Mouse (Mus musculus): ENCODE measurements around the gene Trpm4. TPM values are rescaled to one million over a fixed set of nuclear protein-coding genes. Genes with fewer than 3 reads are reported as not detected.
A peak's percentile ranks its signal among the peaks of the same experiment; 100 is the strongest.

Trpm4 gene
- total RNA-seq, 2 experiments from 2014 or later, result 18.0 to 20.9 TPM

DNA sequence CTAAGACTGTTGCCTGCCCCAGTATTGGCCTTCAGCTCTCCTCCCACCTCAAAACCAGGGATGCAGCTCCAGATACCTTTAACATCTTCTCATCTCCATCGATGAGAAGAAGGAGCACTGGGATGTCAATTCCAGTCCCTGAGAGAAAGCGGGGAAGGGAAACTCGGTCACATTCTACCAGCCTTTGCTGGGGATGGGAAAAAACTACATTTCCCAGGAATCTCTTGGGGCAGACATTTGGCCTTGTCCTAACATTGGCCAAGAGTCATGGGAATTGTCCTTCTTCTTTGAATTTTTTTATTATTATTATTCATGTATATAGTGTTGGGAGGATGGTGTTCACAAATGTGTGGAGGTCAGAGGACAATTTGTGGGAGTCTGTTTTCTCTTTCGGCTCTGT, 11.3 kb downstream of the Trpm4 start:
- no peak for DNase-seq (ENCODE audit: low spot score in 2 of 2)
- intact Hi-C loops (cut with DNase I), result no loop called here

GRCm38 (mm10) chr7:45316536-45316935, 17.0 kb downstream of the Trpm4 start:
- no peak for DNase-seq (ENCODE audit: low spot score in 2 of 2)
- intact Hi-C loops (cut with DNase I), result no loop called here

GRCm38 (mm10) chr7:45315182-45315701, 18.3 kb downstream of the Trpm4 start:
- DNase-seq (ENCODE audit: low spot score in 2 of 2), result peak; percentile 54 to 62
- intact Hi-C loops (cut with DNase I), result no loop called here

DNA sequence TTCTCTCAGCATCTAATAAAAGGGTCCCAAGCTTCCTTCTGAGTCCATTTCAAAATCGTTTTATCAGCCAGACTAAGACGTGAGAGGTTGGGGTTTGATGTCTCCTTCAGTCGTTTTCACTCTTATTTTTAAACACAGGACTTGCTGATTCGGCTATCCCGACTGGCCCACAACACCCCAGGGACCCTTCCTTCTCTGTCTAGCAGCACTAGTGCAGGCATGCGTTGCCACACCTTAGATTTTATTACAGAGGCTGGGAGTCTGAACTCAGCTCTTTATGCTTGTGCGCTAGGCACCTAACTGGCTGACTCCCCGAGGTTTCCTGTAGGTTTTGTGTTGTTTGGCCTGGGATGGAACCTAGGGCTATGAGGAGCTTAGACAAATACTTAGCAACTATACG, 20.1 kb downstream of the Trpm4 start:
- intact Hi-C loops (cut with DNase I), result no loop called here
- no peak for DNase-seq (ENCODE audit: low spot score in 2 of 2)

DNA sequence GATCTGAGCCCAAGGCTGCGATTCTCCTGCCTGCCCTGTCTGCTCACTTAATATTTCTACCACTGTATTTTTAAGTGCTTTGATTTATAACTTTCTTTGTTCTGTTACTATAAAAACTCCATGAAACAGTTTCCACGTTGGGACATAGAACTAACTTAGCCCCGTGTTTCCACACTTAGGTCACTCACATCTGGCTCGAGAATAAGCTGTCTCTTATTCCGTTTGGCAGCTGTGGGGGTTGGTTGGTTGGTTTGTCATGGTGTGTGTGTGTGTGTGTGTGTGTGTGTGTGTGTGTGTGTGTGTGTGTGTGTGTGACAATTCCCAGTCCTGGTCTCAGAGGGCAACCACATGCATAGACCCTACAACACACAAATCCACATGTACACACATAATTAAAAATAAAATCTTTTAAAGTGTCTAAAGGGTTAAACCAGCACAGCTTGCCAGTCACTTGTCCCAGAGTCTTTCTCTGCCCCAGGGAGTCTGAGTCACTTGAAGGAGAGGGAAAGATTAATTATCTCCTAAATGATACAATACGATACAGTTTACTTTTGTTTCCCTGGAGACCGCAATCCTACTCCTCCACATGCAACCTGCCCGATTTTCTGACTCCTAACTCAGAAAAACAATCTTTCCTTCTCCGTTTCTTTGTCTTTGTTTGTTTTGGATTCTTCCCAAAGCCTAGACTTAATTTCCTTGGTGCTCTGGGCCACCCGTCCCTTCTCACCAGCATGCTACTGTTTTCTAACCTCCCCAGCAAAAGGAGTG, 20.7 kb downstream of the Trpm4 start:
- no peak for DNase-seq (ENCODE audit: low spot score in 2 of 2)
- intact Hi-C loops (cut with DNase I), result no loop called here

- intact Hi-C loops (cut with DNase I), result no loop called here
- DNase-seq (ENCODE audit: low spot score in 2 of 2), result no peak
Measured at GRCm38 (mm10) chr7:45312023-45312422, 21.6 kb downstream of the Trpm4 start.

DNA sequence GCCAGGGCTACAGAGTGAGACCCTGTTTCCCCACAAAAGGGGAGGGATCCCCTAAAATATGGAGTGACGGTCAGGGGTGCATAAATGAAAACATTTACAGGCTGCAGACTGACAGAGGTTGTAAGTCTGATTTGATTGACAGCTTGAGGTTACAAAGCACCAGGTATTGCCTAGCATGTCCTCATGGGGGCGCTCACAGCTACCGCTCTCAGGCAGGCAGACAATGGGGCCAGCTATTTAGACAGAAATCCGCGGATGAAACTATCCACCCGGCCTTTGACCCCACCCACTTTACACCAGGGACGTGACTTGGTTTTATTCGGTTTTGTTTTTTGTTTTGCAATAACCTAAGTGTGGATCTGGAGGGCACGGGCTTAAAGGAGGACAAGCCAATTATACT, 24.1 kb downstream of the Trpm4 start:
- DNase-seq (ENCODE audit: low spot score in 2 of 2), result no peak
- intact Hi-C loops (cut with DNase I), result loop anchor here (5.0 to 10.0 kb wide), 2 partner anchors 33 to 85 kb away; partner anchors contain the start of gene Snrnp70

GRCm38 (mm10) chr7:45308551-45309240, 24.9 kb downstream of the Trpm4 start:
- intact Hi-C loops (cut with DNase I), result loop anchor here (5.0 to 10.0 kb wide), 2 partner anchors 34 to 86 kb away; partner anchors contain the start of gene Snrnp70
- no peak for DNase-seq (ENCODE audit: low spot score in 2 of 2)

DNA sequence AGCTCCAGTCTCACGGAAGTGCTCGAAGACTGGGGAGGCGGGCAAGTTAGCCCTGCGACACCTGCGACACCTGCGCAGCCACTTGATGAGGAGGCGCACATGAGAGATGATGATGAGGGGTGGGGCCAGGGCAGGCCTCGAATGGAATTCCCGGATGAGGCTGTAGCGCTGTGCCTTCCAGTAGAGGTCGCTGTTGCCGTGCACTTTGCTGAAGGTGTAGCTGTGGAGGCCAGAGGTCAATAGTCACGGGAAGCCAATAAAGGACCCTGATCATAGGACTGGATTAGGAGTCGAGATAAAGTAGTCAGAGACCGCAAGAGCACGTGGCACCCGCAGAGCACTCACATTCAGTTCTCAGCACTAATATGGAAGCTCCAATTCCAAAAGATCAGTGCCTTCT, 28.3 kb downstream of the Trpm4 start:
- intact Hi-C loops (cut with DNase I), result loop anchor here (5.0 to 10.0 kb wide), 2 partner anchors 37 to 90 kb away; partner anchors contain the start of gene Snrnp70

DNA sequence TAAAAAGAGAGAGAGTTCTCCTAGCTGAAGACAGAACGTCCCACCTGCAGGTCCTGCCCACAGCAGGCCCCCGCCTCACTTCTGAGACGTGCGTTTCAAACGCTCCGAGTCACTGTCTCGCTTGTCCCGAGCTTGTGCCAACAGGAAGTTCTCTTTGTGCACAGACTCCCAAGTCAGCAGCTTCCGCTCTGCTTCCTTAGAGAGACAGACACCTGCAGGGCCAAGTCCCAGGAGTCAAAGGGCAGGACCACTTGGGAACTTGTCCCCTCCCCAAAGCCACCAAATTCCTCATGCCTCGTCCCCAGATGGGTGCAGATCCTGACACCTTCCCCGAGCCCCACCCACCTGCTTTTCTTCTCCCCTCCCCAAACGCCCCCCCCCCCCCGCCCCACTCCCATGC, 28.7 kb downstream of the Trpm4 start:
- no peak for DNase-seq (ENCODE audit: low spot score in 2 of 2)
- intact Hi-C loops (cut with DNase I), result loop anchor here (5.0 to 10.0 kb wide), 2 partner anchors 37 to 90 kb away; partner anchors contain the start of gene Snrnp70

More for the DNA sequence above, 28.3 kb downstream of the Trpm4 start:
- peak; percentile 53 to 57 for DNase-seq (ENCODE audit: low spot score in 2 of 2)

DNA sequence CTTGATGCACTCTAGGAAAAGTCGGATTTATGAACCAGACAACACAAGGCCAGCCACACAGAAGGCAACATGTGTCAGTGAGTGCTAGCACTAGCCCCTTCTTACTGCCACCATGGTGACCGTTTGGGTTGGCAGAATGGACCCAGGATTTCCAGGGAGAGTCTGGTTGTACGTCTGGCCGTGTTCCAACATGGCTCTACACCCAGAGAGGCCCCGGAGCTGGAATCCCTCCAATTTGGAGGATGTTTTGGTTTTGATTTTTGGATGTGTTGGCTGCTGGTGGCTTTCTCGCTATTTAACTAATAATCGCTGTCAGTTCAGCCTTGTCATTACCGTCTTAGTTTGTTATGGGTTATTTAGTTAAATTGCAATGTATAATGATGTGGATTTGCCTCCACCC, 31.0 kb downstream of the Trpm4 start:
- intact Hi-C loops (cut with DNase I), result loop anchor here (10.0 kb wide), 1 partner anchor 92 kb away; the partner anchor contains the start of gene Snrnp70
- DNase-seq (ENCODE audit: low spot score in 2 of 2), result no peak

DNA sequence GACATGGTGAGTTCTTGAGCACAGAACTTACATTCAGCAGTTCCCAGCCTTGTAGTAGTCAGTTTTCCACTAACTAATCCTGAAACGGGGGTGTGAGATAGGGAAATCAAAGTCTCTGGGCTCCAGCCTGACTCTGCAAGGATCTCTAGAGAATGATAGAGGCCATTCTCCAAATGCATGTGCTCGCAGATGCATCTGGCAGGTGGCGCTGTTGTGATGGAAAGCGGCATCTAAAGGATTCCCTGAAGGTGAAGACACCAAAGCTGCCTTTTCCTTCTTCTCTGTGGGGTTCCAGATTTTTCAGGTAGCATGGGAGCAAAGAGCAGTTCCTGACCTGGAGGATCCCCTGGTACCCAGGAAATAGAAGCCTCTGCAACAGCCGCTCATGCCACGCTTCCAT, 33.3 kb downstream of the Trpm4 start:
- intact Hi-C loops (cut with DNase I), result loop anchor here (10.0 kb wide), 1 partner anchor 95 kb away; the partner anchor contains the start of gene Snrnp70
- DNase-seq (ENCODE audit: low spot score in 2 of 2), result peak; percentile 64 to 79

DNA sequence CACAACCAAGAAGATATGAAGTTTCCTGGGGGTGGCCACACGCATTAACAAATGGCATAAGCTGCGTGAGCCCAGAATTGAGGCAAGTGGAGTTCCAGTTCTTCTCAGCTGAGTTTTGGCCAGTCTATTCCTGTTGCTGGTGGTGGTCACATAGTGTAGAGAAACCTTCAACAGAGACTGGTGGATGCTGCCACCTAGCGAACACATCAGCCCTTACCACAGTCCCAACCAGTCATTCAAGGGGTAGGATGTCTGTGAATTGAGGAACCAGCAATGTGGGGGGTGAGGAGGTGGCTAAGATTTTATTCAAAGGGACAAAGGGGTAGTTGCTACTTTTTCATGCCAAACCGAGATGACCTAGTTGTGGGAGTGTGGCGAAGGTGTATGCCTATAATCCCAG, 33.8 kb downstream of the Trpm4 start:
- intact Hi-C loops (cut with DNase I), result loop anchor here (2.0 to 10.0 kb wide), 2 partner anchors 95 to 137 kb away; partner anchors contain the start of genes Slc17a7 and Snrnp70
- peak; percentile 73 to 76 for DNase-seq (ENCODE audit: low spot score in 2 of 2)

GRCm38 (mm10) chr7:45297563-45297962, 36.0 kb downstream of the Trpm4 start:
- intact Hi-C loops (cut with DNase I), result loop anchor here (2.0 kb wide), 1 partner anchor 43 kb away; no protein-coding TSS in a partner anchor
- no peak for DNase-seq (ENCODE audit: low spot score in 2 of 2)

GRCm38 (mm10) chr7:45296626-45297025, 37.0 kb downstream of the Trpm4 start:
- intact Hi-C loops (cut with DNase I), result loop anchor here (2.0 kb wide), 1 partner anchor 42 kb away; no protein-coding TSS in a partner anchor
- no peak for DNase-seq (ENCODE audit: low spot score in 2 of 2)

GRCm38 (mm10) chr7:45286486-45286885, 47.1 kb downstream of the Trpm4 start:
- no peak for DNase-seq (ENCODE audit: low spot score in 2 of 2)
- intact Hi-C loops (cut with DNase I), result no loop called here

GRCm38 (mm10) chr7:45277136-45277760, 56.3 kb downstream of the Trpm4 start, which contains the start of gene Slc6a21:
Gene Slc6a21 (plus strand): TSS chr7:45277513.
- intact Hi-C loops (cut with DNase I), result no loop called here
- peak; percentile 75 to 78 for DNase-seq (ENCODE audit: low spot score in 2 of 2)

DNA sequence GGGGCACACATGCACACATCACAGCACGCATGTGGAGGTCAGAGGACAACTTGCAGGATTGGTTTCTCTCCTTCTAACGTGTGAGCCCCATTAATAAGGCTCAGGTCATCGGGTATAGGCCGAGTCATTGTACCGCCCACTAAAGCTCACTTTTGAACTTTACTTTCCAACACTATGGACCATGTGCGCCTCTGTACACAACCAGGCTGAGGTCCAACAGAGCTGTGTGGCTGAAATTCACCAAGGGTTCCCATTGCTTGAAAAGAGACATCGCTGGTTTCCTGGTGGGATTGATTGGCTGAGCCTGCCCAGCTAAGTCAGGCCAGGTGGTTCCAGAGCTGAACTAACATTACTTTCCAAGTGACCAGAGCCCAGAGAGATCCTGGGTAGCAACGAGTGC, 59.9 kb downstream of the Trpm4 start:
- no peak for DNase-seq (ENCODE audit: low spot score in 2 of 2)
- intact Hi-C loops (cut with DNase I), result no loop called here

GRCm38 (mm10) chr7:45272786-45273412, 60.7 kb downstream of the Trpm4 start:
- DNase-seq (ENCODE audit: low spot score in 2 of 2), result no peak
- intact Hi-C loops (cut with DNase I), result no loop called here

Measured in left cerebral cortex, postnatal 36 days (tissue).